Mouse (Mus musculus) C2C12 (cell line): ENCODE data around the gene Saysd1. TPM values are rescaled to one million over a fixed set of nuclear protein-coding genes. Genes with fewer than 3 reads are reported as not detected.

Experiments
- H3K27me3 ChIP-seq: one replicate; pipeline ENCODE4 v1.6.1; 2011; ENCODE audit not compliant: control insufficient read depth, insufficient read depth, insufficient read length
- H3K36me3 ChIP-seq: one replicate; pipeline ENCODE4 v1.6.1; 2011; ENCODE audit not compliant: control insufficient read depth, insufficient read depth
- H3K4me3 ChIP-seq: one replicate; pipeline ENCODE4 v1.5.1; 2011; ENCODE audit warnings: mild to moderate bottlenecking, control low read depth; ENCODE audit not compliant: poor library complexity, insufficient read depth, severe bottlenecking
- H3K79me2 ChIP-seq: one replicate; pipeline ENCODE4 v1.6.1; 2011; ENCODE audit not compliant: control insufficient read depth, insufficient read depth
- H3K79me3 ChIP-seq: one replicate; pipeline ENCODE4 v1.6.1; 2011; ENCODE audit warnings: low read depth, control low read depth
- H3ac ChIP-seq: one replicate; pipeline ENCODE3; 2011; ENCODE audit warnings: low read depth; ENCODE audit not compliant: control insufficient read depth, insufficient read length
- CEBPB ChIP-seq: IDR thresholded peaks from one replicate; pipeline ENCODE4 v1.6.1; 2011; ENCODE audit warnings: low read depth, mild to moderate bottlenecking, control low read depth, moderate library complexity
- CTCF ChIP-seq: IDR thresholded peaks from one replicate; pipeline ENCODE4 v1.5.1; 2011; ENCODE audit not compliant: control insufficient read depth, insufficient read depth, insufficient read length
- FOSL1 ChIP-seq: IDR thresholded peaks from one replicate; pipeline ENCODE4 v1.8.0; 2011; ENCODE audit warnings: mild to moderate bottlenecking, low read length; ENCODE audit not compliant: poor library complexity, insufficient read depth, severe bottlenecking
- MAX ChIP-seq: IDR thresholded peaks from one replicate; pipeline ENCODE4 v1.6.1; 2011; ENCODE audit warnings: mild to moderate bottlenecking, control low read depth
- MYOD1 ChIP-seq: IDR thresholded peaks from one replicate; pipeline ENCODE4 v1.6.1; 2011; ENCODE audit warnings: low read depth; ENCODE audit not compliant: control insufficient read depth, insufficient read length
- MYOG ChIP-seq: IDR thresholded peaks from one replicate; pipeline ENCODE4 v1.6.1; 2011; ENCODE audit not compliant: control insufficient read depth, insufficient read length; ENCODE audit errors: extremely low read depth
- USF1 ChIP-seq: IDR thresholded peaks from one replicate; pipeline ENCODE4 v1.6.1; 2011; ENCODE audit warnings: low read depth, mild to moderate bottlenecking, control low read depth, moderate library complexity
- polyA plus RNA-seq: library from polyadenylated mRNA; unstranded; fragments of >200 nt; fragmentation: generic; extraction: Trizol; gene quantifications from one replicate; pipeline ENCODE4 v1.2.1, GENCODE M21; 2012; ENCODE audit warnings: missing spikeins

The Saysd1 gene
- polyA plus RNA-seq, 1 experiment = 8.0 TPM

- H3K36me3 ChIP-seq = no peaks in the 10 kb centered on the region
- H3K27me3 ChIP-seq = no peaks in the 10 kb centered on the region
- no peak overlapping the region for H3ac ChIP-seq
- no peaks in the 10 kb centered on the region for H3K79me2 ChIP-seq
- no peak for TF ChIP-seq MYOD1
- TF ChIP-seq CTCF = peak; percentile 90
- H3K79me3 ChIP-seq = no peaks in the 10 kb centered on the region
- no peak overlapping the region for H3K4me3 ChIP-seq
These were observed 24.4 kb downstream of the Saysd1 start for GRCm38 (mm10) chr14:20113964-20114363.

GRCm38 (mm10) chr14:20113189-20113961 lies 25.0 kb downstream of the Saysd1 start:
- Histone ChIP-seq H3K79me2 (no peaks in the 10 kb centered on the region), H3K27me3 (no peaks in the 10 kb centered on the region), H3ac (no peak overlapping the region), H3K36me3 (no peaks in the 10 kb centered on the region), H3K4me3 (no peak overlapping the region), H3K79me3 (no peaks in the 10 kb centered on the region)
- no peak for TF ChIP-seq USF1
- TF ChIP-seq CEBPB = no peak
- TF ChIP-seq MAX = no peak
- TF ChIP-seq FOSL1 = no peak
- no peak for TF ChIP-seq MYOG
- TF ChIP-seq MYOD1 = no peak
- TF ChIP-seq CTCF = no peak

GRCm38 (mm10) chr14:20112218-20112617 lies 26.1 kb downstream of the Saysd1 start:
- Histone ChIP-seq H3ac (no peak overlapping the region), H3K79me3 (no peaks in the 10 kb centered on the region), H3K27me3 (no peaks in the 10 kb centered on the region), H3K79me2 (no peaks in the 10 kb centered on the region), H3K4me3 (no peak overlapping the region), H3K36me3 (no peaks in the 10 kb centered on the region)
- TF ChIP-seq MYOD1 = no peak
- TF ChIP-seq MYOG = no peak
- TF ChIP-seq MAX = no peak
- TF ChIP-seq CTCF = no peak
- no peak for TF ChIP-seq FOSL1
- no peak for TF ChIP-seq CEBPB
- TF ChIP-seq USF1 = no peak

GRCm38 (mm10) chr14:20110945-20111344 lies 27.4 kb downstream of the Saysd1 start:
- Histone ChIP-seq H3K27me3 (no peaks in the 10 kb centered on the region), H3K4me3 (no peak overlapping the region), H3ac (no peak overlapping the region), H3K79me2 (no peaks in the 10 kb centered on the region), H3K79me3 (no peaks in the 10 kb centered on the region), H3K36me3 (no peaks in the 10 kb centered on the region)
- TF ChIP-seq FOSL1 = no peak
- no peak for TF ChIP-seq CTCF
- TF ChIP-seq USF1 = no peak
- TF ChIP-seq CEBPB = no peak
- TF ChIP-seq MYOD1 = no peak
- TF ChIP-seq MAX = no peak
- no peak for TF ChIP-seq MYOG

- Histone ChIP-seq H3K4me3 (no peak overlapping the region), H3K79me3 (no peaks in the 10 kb centered on the region), H3ac (no peak overlapping the region), H3K36me3 (no peaks in the 10 kb centered on the region), H3K27me3 (peaks cover 3% of the 10 kb centered on the region), H3K79me2 (no peaks in the 10 kb centered on the region)
- TF ChIP-seq USF1 (no peak), CTCF (no peak), FOSL1 (no peak), MYOD1 (no peak), MYOG (no peak), MAX (no peak)
These were observed 32.1 kb downstream of the Saysd1 start for GRCm38 (mm10) chr14:20106271-20106670.

DNA sequence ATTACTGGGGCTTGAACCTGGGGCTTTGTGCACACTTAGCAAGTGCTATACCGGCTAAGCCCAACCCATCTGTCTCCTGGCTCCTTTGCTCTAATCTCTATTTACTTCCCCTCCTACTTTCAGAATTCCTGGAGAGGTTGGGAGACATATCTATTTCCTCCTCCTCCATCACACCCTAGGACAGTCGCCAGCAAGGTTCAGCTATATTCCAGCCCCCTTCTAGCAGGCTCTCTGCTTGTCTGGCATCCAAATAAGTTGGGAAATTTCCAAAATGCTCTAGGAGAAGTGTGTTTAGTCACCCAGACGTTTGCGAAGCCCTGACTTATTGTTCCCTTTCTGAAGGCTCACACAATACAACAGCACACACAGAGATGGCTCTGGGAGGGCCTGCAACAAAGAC lies 35.1 kb downstream of the Saysd1 start:
- Histone ChIP-seq H3K79me2 (no peaks in the 10 kb centered on the region), H3K27me3 (peaks cover 3% of the 10 kb centered on the region), H3ac (no peak overlapping the region), H3K4me3 (no peak overlapping the region), H3K36me3 (no peaks in the 10 kb centered on the region), H3K79me3 (no peaks in the 10 kb centered on the region)
- no peak for TF ChIP-seq FOSL1
- no peak for TF ChIP-seq CTCF
- TF ChIP-seq MAX = no peak
- TF ChIP-seq CEBPB = no peak
- no peak for TF ChIP-seq USF1
- TF ChIP-seq MYOD1 = no peak
- TF ChIP-seq MYOG = no peak
